ENCODE assay signal across 31 mouse cellular contexts in genomic region chr13:104100416-104100815, GRCm38 (mm10). TPM values are rescaled to one million over a fixed set of nuclear protein-coding genes. Genes with fewer than 3 reads are reported as not detected.
DNase-seq lines count a peak whose midpoint lies in the region; ATAC-seq and TF ChIP-seq lines count a peak whose summit lies in the region.
"Had no signal": no experiment of that assay in that cellular context is flagged by ENCODE, and none has a peak within 500 bp of the region (broad histone marks: within the 10 kb centered on the region; RNA-seq: fewer than 3 reads in every experiment).

No protein-coding gene starts in this region.

- no peaks in the 10 kb centered on the region for H3K4me1 ChIP-seq in intestine, postnatal 0 days (replicated peaks; ENCODE audit: control insufficient read depth, insufficient read depth, low read length)
- H3K4me1 ChIP-seq in intestine, embryonic 15.5 days (replicated peaks), result no peaks in the 10 kb centered on the region
- H3K4me1 ChIP-seq in CH12.LX (ENCODE audit: control insufficient read depth in 1 of 2, insufficient read depth in 2 of 2) (peaks cover 12 to 52% of the 10 kb centered on the region in 2 experiments; a peak in 3 of 4 replicates), ES-Bruce4 (ENCODE audit: control insufficient read depth, insufficient read depth, low read length) (no peaks in the 10 kb centered on the region)
- no peaks in the 10 kb centered on the region for H3K4me1 ChIP-seq in thymus, adult 2 months (replicated peaks; ENCODE audit: control insufficient read depth, insufficient read depth, low read length)
- H3K4me1 ChIP-seq: kidney, embryonic 15.5 days; limb, embryonic 10.5 days; limb, embryonic 15.5 days; midbrain, embryonic 15.5 days; neural tube, embryonic 15.5 days had no signal

- 85% methylated on average over 4 of the region's 4 CpGs for WGBS in intestine, postnatal 0 days
- 84% methylated on average over 4 of the region's 4 CpGs for WGBS in intestine, embryonic 15.5 days
- whole genome bisulfite sequencing in thymus, adult 2 months, result 97% methylated on average over 4 of the region's 4 CpGs

- TF ChIP-seq POLR2A in CH12.LX (IDR thresholded peaks at IDR 0.05; ENCODE audit: low read depth, low read length) (no peak), ES-Bruce4 (IDR thresholded peaks at IDR 0.05; ENCODE audit: insufficient read depth, low read length) (no peak)
- no peak for TF ChIP-seq POLR2A in thymus, adult 2 months (IDR thresholded peaks at IDR 0.05; ENCODE audit: control insufficient read depth, extremely low read depth, insufficient read depth, low read length, poor library complexity)

- no peak overlapping the region for H3K27ac ChIP-seq in intestine, postnatal 0 days (ENCODE audit: low read depth, low read length)
- no peak overlapping the region for H3K27ac ChIP-seq in intestine, embryonic 15.5 days
- H3K27ac ChIP-seq in CH12.LX (ENCODE audit: insufficient read depth, low read depth), result no peak overlapping the region
- no peak overlapping the region for H3K27ac ChIP-seq in ES-Bruce4 (ENCODE audit: insufficient read depth, low read length)
- H3K27ac ChIP-seq in thymus, adult 2 months (ENCODE audit: control insufficient read depth, insufficient read depth, low read length), result no peak overlapping the region
- H3K27ac ChIP-seq: kidney, embryonic 15.5 days; limb, embryonic 10.5 days; limb, embryonic 15.5 days; midbrain, embryonic 15.5 days; neural tube, embryonic 15.5 days had no signal

- in situ Hi-C loops in CH12.LX (cut with MboI; ENCODE audit: low pct_ligation_motif_present, low pct_unique_long_range_greater_than_20kb, low sequenced_read_pairs), result no loop called here

- H3K9ac ChIP-seq in intestine, postnatal 0 days (ENCODE audit: low read depth, low read length), result no peak overlapping the region
- no peak overlapping the region for H3K9ac ChIP-seq in intestine, embryonic 15.5 days
- H3K9ac ChIP-seq in CH12.LX (ENCODE audit: insufficient read depth, low read depth) (no peak overlapping the region), ES-Bruce4 (ENCODE audit: low read depth, poor library complexity, severe bottlenecking) (no peak overlapping the region)
- H3K9ac ChIP-seq: kidney, embryonic 15.5 days; limb, embryonic 15.5 days; liver, postnatal 0 days; midbrain, embryonic 15.5 days; neural tube, embryonic 15.5 days had no signal

- no peak for DNase-seq in CH12.LX (ENCODE audit: extremely low read depth)
- DNase-seq in ovary, postnatal 10 days (ENCODE audit: low spot score), result no peak
- no peak for DNase-seq in thymus, adult 2 months
- DNase-seq: adrenal gland, adult 2 months; cerebellum, adult 2 months; cerebellum, postnatal 14 days; gastrocnemius, postnatal 14 days; kidney, adult 11 months; kidney, postnatal 25 days; layer of hippocampus, postnatal 36 days; liver, postnatal 0 days; lung, postnatal 36 days; right cerebral cortex, adult 18-20 months; spleen, adult 18-20 months; thymus, adult 18-20 months; thymus, postnatal 36 days had no signal

- H3K9me3 ChIP-seq in intestine, postnatal 0 days (ENCODE audit: control insufficient read depth), result no peaks in the 10 kb centered on the region
- H3K9me3 ChIP-seq in intestine, embryonic 15.5 days, result no peaks in the 10 kb centered on the region
- H3K9me3 ChIP-seq in CH12.LX (replicated peaks; ENCODE audit: low read length) (peaks cover 7% of the 10 kb centered on the region), ES-Bruce4 (replicated peaks; ENCODE audit: control insufficient read depth, insufficient read depth, low read length, poor library complexity, severe bottlenecking) (peaks cover 5% of the 10 kb centered on the region)
- H3K9me3 ChIP-seq: limb, embryonic 10.5 days; limb, embryonic 15.5 days; midbrain, embryonic 15.5 days; neural tube, embryonic 15.5 days had no signal

- TF ChIP-seq EP300 in CH12.LX (IDR thresholded peaks at IDR 0.05; ENCODE audit: low read length) (no peak), ES-Bruce4 (IDR thresholded peaks at IDR 0.05; ENCODE audit: insufficient read depth, low read depth, low read length) (no peak)

- peaks cover 7% of the 10 kb centered on the region for H3K79me2 ChIP-seq in CH12.LX (replicated peaks; ENCODE audit: control insufficient read depth, extremely low read depth, insufficient read depth, poor library complexity, severe bottlenecking)

- ATAC-seq in intestine, postnatal 0 days, result no peak
- no peak for ATAC-seq in intestine, embryonic 15.5 days
- peak; percentile 27; the same call in 1 of the 2 replicates for ATAC-seq in megakaryocyte, adult 5-6 weeks (ENCODE audit: poor library complexity, severe bottlenecking)
- ATAC-seq: activated CD4-positive, CD25-positive, alpha-beta regulatory T cell, adult 4 months; CD4-positive, CD25-positive, alpha-beta regulatory T cell, adult 4 months; forebrain, embryonic 16.5 days; liver, postnatal 0 days; midbrain, embryonic 15.5 days had no signal

- H3K27me3 ChIP-seq in intestine, postnatal 0 days (replicated peaks; ENCODE audit: control insufficient read depth, insufficient read depth, low read length), result no peaks in the 10 kb centered on the region
- no peaks in the 10 kb centered on the region for H3K27me3 ChIP-seq in intestine, embryonic 15.5 days (replicated peaks)
- H3K27me3 ChIP-seq in CH12.LX (replicated peaks), result no peaks in the 10 kb centered on the region
- H3K27me3 ChIP-seq in ES-Bruce4 (ENCODE audit: control insufficient read depth, insufficient read depth, low read length, poor library complexity, severe bottlenecking), result no peaks in the 10 kb centered on the region
- no peaks in the 10 kb centered on the region for H3K27me3 ChIP-seq in thymus, adult 2 months (ENCODE audit: control insufficient read depth, insufficient read depth, low read length)
- H3K27me3 ChIP-seq: kidney, embryonic 15.5 days; limb, embryonic 15.5 days; midbrain, embryonic 15.5 days; neural tube, embryonic 15.5 days had no signal

- H3K4me3 ChIP-seq in intestine, postnatal 0 days (ENCODE audit: low read depth, low read length), result no peak overlapping the region
- H3K4me3 ChIP-seq in intestine, embryonic 15.5 days (replicated peaks), result no peak overlapping the region
- H3K4me3 ChIP-seq in CH12.LX (replicated peaks in 1 of 3; ENCODE audit: low read depth in 2 of 3, low read length in 2 of 3, poor library complexity in 1 of 3), result no peak overlapping the region
- H3K4me3 ChIP-seq in ES-Bruce4 (ENCODE audit: low read depth, low read length), result no peak overlapping the region
- H3K4me3 ChIP-seq in thymus, adult 2 months (ENCODE audit: control insufficient read depth, insufficient read depth, low read length), result no peak overlapping the region
- H3K4me3 ChIP-seq: erythroblast, embryonic 14.5 days; kidney, embryonic 15.5 days; limb, embryonic 10.5 days; limb, embryonic 15.5 days; midbrain, embryonic 15.5 days; neural tube, embryonic 15.5 days had no signal

- 0 out of 2 replicates have a peak, but pooled peaks have one; percentile 9 for TF ChIP-seq CTCF in intestine, postnatal 0 days (IDR thresholded peaks at IDR 0.05; ENCODE audit: low read depth)
- no peak for TF ChIP-seq CTCF in CH12.LX (conservative IDR thresholded peaks at IDR 0.05 in 1 of 2, IDR thresholded peaks at IDR 0.05 in 1 of 2; ENCODE audit: low read depth in 2 of 2, low read length in 2 of 2)
- peak; percentile 12 for TF ChIP-seq CTCF in ES-Bruce4 (IDR thresholded peaks at IDR 0.05; ENCODE audit: low read depth, low read length)
- TF ChIP-seq CTCF in thymus, adult 2 months (IDR thresholded peaks at IDR 0.05; ENCODE audit: borderline replicate concordance, control insufficient read depth, extremely low read depth, insufficient read depth, low read length, poor library complexity), result no peak

- no peaks in the 10 kb centered on the region for H3K36me3 ChIP-seq in intestine, postnatal 0 days (ENCODE audit: control insufficient read depth, insufficient read depth)
- 0 out of 2 replicates have a peak, but pooled peaks cover 2% of the 10 kb centered on the region for H3K36me3 ChIP-seq in intestine, embryonic 15.5 days
- H3K36me3 ChIP-seq in CH12.LX (replicated peaks in 1 of 2; ENCODE audit: control insufficient read depth in 1 of 2, insufficient read depth in 1 of 2, low read length in 1 of 2) (peaks cover 0 to 43% of the 10 kb centered on the region in 2 experiments), ES-Bruce4 (ENCODE audit: control insufficient read depth, insufficient read depth, low read length, poor library complexity, severe bottlenecking) (no peaks in the 10 kb centered on the region)
- no peaks in the 10 kb centered on the region for H3K36me3 ChIP-seq in thymus, adult 2 months (ENCODE audit: control insufficient read depth, insufficient read depth, low read length)
- H3K36me3 ChIP-seq: limb, embryonic 15.5 days; midbrain, embryonic 15.5 days had no signal

- H3K4me2 ChIP-seq in intestine, postnatal 0 days (replicated peaks; ENCODE audit: low read depth), result no peak overlapping the region
- H3K4me2 ChIP-seq in intestine, embryonic 15.5 days (replicated peaks), result no peak overlapping the region
- no peak overlapping the region for H3K4me2 ChIP-seq in CH12.LX (ENCODE audit: insufficient read depth, low read depth, poor library complexity, severe bottlenecking)
- H3K4me2 ChIP-seq: heart, embryonic 11.5 days; kidney, embryonic 15.5 days; limb, embryonic 15.5 days; midbrain, embryonic 15.5 days; neural tube, embryonic 15.5 days had no signal

- dilution Hi-C loops in CH12.LX (cut with MboI; ENCODE audit: extremely low pct_ligation_motif_present, extremely low pct_unique_long_range_greater_than_20kb, low sequenced_read_pairs), result no loop called here

- TF ChIP-seq RAD21 in CH12.LX (IDR thresholded peaks at IDR 0.05; ENCODE audit: low read depth, low read length), result no peak; the same call in none of the 2 replicates

RNA-seq across cellular contexts. Expression of gene Nln, which starts 9.0 kb away (rescaled TPM):
- 11.7 and 13.3 TPM in 2 replicates for polyA plus RNA-seq in intestine, postnatal 0 days (2015; fragmentation: Nextera tagmentation; extraction: Ambion mirVana)
- polyA plus RNA-seq in intestine, embryonic 15.5 days (2015; fragmentation: Nextera tagmentation; extraction: Ambion mirVana), result 18.9 and 19.9 TPM in 2 replicates
- total RNA-seq in CH12.LX (2012; rRNA removed) (38.5 and 47.3 TPM in 2 replicates), CH12.LX (2014; rRNA removed) (70.5 and 76.5 TPM in 2 replicates)
- polyA plus RNA-seq in CH12.LX (2012; ENCODE audit: insufficient read length, low read depth) (51.2 and 55.2 TPM in 2 replicates), ES-Bruce4 (2011; ENCODE audit: insufficient read depth, insufficient read length, low read depth, missing spikeins) (38.9 and 57.6 TPM in 2 replicates)
- total RNA-seq in megakaryocyte, adult 5-6 weeks (2015), result 26.6 and 31.6 TPM in 2 replicates
- total RNA-seq in megakaryocyte, adult 5-6 weeks (2017), result 27.7 and 37.3 TPM in 2 replicates
- polyA plus RNA-seq in thymus, adult 2 months (2012; rRNA removed), result 2.6 and 2.9 TPM in 2 replicates

RNA-seq across cellular contexts. Expression of gene Sgtb, which starts 9.1 kb away (rescaled TPM):
- 1.5 and 2.1 TPM in 2 replicates for polyA plus RNA-seq in intestine, postnatal 0 days (2015; fragmentation: Nextera tagmentation; extraction: Ambion mirVana)
- polyA plus RNA-seq in intestine, embryonic 15.5 days (2015; fragmentation: Nextera tagmentation; extraction: Ambion mirVana), result 4.3 and 4.8 TPM in 2 replicates
- total RNA-seq in CH12.LX (2012; rRNA removed) (3.8 and 5.0 TPM in 2 replicates), CH12.LX (2014; rRNA removed) (3.5 and 3.6 TPM in 2 replicates)
- polyA plus RNA-seq in CH12.LX (2012; ENCODE audit: insufficient read length, low read depth) (3.1 and 3.5 TPM in 2 replicates), ES-Bruce4 (2011; ENCODE audit: insufficient read depth, insufficient read length, low read depth, missing spikeins) (6.7 and 8.0 TPM in 2 replicates)
- total RNA-seq in megakaryocyte, adult 5-6 weeks (2015), result 0.11 and 0.14 TPM in 2 replicates
- 0.40 and 0.65 TPM in 2 replicates for total RNA-seq in megakaryocyte, adult 5-6 weeks (2017)
- 0.19 and 0.26 TPM in 2 replicates for polyA plus RNA-seq in thymus, adult 2 months (2012; rRNA removed)
- total RNA-seq: hematopoietic stem cell, adult 5-6 weeks had no signal
- polyA plus RNA-seq: erythroblast, embryonic 14.5 days had no signal

Comparison
In these comparisons a context has a peak if more than half of its experiments do, and no peak if none do; other contexts are left out.
1. CTCF ChIP-seq: peak in intestine, postnatal 0 days (single experiment) and ES-Bruce4 (single experiment); none in CH12.LX (0 of 2) and thymus, adult 2 months (single experiment).